Mouse (Mus musculus): ENCODE measurements around the gene Ntsr2. TPM values are rescaled to one million over a fixed set of nuclear protein-coding genes. Genes with fewer than 3 reads are reported as not detected.
"Not testable (repeated sequence)": the region's sequence is repeated elsewhere in the genome, so short reads cannot be mapped to it uniquely, and the experiment has no call there.

Ntsr2 gene
- total RNA-seq, 2 experiments from 2014 or later = 205 to 223 TPM

GRCm38 (mm10) chr12:16646780-16647409 lies 6.3 kb upstream of the Ntsr2 start:
- DNase-seq (ENCODE audit: low spot score in 2 of 2) = no peak

- no peak for DNase-seq (ENCODE audit: low spot score in 2 of 2)
Measured at GRCm38 (mm10) chr12:16648273-16648672, 4.9 kb upstream of the Ntsr2 start.

GRCm38 (mm10) chr12:16649819-16650218 lies 3.4 kb upstream of the Ntsr2 start:
- DNase-seq (ENCODE audit: low spot score in 2 of 2) = no peak

- DNase-seq (ENCODE audit: low spot score in 2 of 2) = no peak
Measured at GRCm38 (mm10) chr12:16655604-16656003, 2.4 kb downstream of the Ntsr2 start.

GRCm38 (mm10) chr12:16656906-16657875 lies 4.0 kb downstream of the Ntsr2 start:
- peak; percentile 45 to 80 for DNase-seq (ENCODE audit: low spot score in 2 of 2)

- DNase-seq (ENCODE audit: low spot score in 2 of 2) = no peak
Measured at GRCm38 (mm10) chr12:16661459-16661858, 8.3 kb downstream of the Ntsr2 start.

GRCm38 (mm10) chr12:16661936-16662335 lies 8.8 kb downstream of the Ntsr2 start:
- no peak for DNase-seq (ENCODE audit: low spot score in 2 of 2)

- DNase-seq (ENCODE audit: low spot score in 2 of 2) = peak in 1 of 2 experiments; percentile 76
Measured at GRCm38 (mm10) chr12:16662955-16663585, 9.9 kb downstream of the Ntsr2 start.

- no peak for DNase-seq (ENCODE audit: low spot score in 2 of 2)
Measured at GRCm38 (mm10) chr12:16665022-16665421, 11.8 kb downstream of the Ntsr2 start.

GRCm38 (mm10) chr12:16669176-16669575 lies 16.0 kb downstream of the Ntsr2 start:
- no peak for DNase-seq (ENCODE audit: low spot score in 2 of 2)

GRCm38 (mm10) chr12:16672246-16672645 lies 19.1 kb downstream of the Ntsr2 start:
- no peak for DNase-seq (ENCODE audit: low spot score in 2 of 2)

- no peak for DNase-seq (ENCODE audit: low spot score in 2 of 2)
Measured at GRCm38 (mm10) chr12:16690631-16691030, 37.4 kb downstream of the Ntsr2 start.

- no peak for DNase-seq (ENCODE audit: low spot score in 2 of 2)
Measured at GRCm38 (mm10) chr12:16694783-16695182, 41.6 kb downstream of the Ntsr2 start.

GRCm38 (mm10) chr12:16695252-16695651 lies 42.1 kb downstream of the Ntsr2 start:
- not testable (repeated sequence) for DNase-seq (ENCODE audit: low spot score in 2 of 2)

GRCm38 (mm10) chr12:16696146-16696545 lies 43.0 kb downstream of the Ntsr2 start:
- no peak for DNase-seq (ENCODE audit: low spot score in 2 of 2)

GRCm38 (mm10) chr12:16698691-16699090 lies 45.5 kb downstream of the Ntsr2 start:
- DNase-seq (ENCODE audit: low spot score in 2 of 2) = no peak

Other genes with a start within 250 kb of the Ntsr2 start
- 10 to 100 TPM; 21.4 to 23.1 TPM for gene Lpin1, start 42.4 kb upstream of the Ntsr2 start, total RNA-seq (2021)
- 1 to 10 TPM in 1 of 2 experiments, under 1 TPM in 1; 0.62 to 1.1 TPM for gene Greb1, start 147.5 kb downstream of the Ntsr2 start, total RNA-seq (2021)
- gene E2f6, start 157.6 kb downstream of the Ntsr2 start, total RNA-seq (2021) = 10 to 100 TPM; 22.6 to 27.3 TPM
- 100 to 1,000 TPM in 1 of 2 experiments, 10 to 100 TPM in 1; 99.1 to 100 TPM for gene Rock2, start 241.5 kb downstream of the Ntsr2 start, total RNA-seq (2021)

Data from layer of hippocampus, postnatal 14 days (tissue).